Mouse (Mus musculus) ES-Bruce4 (cell line): Measurements from ENCODE around the gene Olfr770.
"Not testable (repeated sequence)": the region's sequence is repeated elsewhere in the genome, so short reads cannot be mapped to it uniquely, and the experiment has no call there.

ENCODE experiments used
- CTCF ChIP-seq: IDR thresholded peaks from one replicate; pipeline ENCODE4 v1.8.1; 2011; ENCODE audit warnings: low read depth, low read length
- POLR2A ChIP-seq: IDR thresholded peaks from one replicate; pipeline ENCODE4 v1.8.1; 2011; ENCODE audit warnings: low read length; ENCODE audit not compliant: insufficient read depth

GRCm38 (mm10) chr10:129082810-129083209 lies 56.0 kb downstream of the Olfr770 start, which contains the start of gene Olfr767:
- TF ChIP-seq CTCF, POLR2A: not testable (repeated sequence)
